Mouse (Mus musculus) gastrocnemius, postnatal 10 days (tissue): ENCODE measurements at regions not wholly inside any gene's neighbourhood (a gene's known extent, or its start where the extent isn't known, plus 50 kb on each side); places are given as distances from the start of the nearest gene placed in this dataset.

Source experiments
- DNase-seq: peaks from one replicate; pipeline ENCODE4 v3.0.0; 2021; ENCODE audit warnings: mixed read lengths

DNA sequence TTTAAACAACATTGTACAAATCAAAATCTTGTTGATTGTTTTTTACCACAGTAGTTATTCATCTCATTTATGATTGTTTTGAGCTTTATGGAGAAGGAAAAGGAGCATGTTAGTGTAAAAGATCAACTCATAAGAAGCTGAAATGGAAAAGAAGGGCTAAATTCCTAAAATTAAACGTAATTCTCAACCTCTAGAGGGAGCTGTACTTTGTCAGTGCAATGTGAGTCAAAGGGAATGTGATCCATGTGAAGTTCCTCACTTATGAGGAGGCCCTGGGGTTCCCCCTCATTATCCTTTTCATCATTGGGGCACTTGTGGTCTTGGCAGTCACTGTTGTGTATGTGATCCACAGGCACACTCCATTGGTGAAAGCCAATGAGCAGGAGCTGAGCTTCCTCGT is 54.0 kb upstream of the Vmn2r7 start:
- no peak for DNase-seq

DNA sequence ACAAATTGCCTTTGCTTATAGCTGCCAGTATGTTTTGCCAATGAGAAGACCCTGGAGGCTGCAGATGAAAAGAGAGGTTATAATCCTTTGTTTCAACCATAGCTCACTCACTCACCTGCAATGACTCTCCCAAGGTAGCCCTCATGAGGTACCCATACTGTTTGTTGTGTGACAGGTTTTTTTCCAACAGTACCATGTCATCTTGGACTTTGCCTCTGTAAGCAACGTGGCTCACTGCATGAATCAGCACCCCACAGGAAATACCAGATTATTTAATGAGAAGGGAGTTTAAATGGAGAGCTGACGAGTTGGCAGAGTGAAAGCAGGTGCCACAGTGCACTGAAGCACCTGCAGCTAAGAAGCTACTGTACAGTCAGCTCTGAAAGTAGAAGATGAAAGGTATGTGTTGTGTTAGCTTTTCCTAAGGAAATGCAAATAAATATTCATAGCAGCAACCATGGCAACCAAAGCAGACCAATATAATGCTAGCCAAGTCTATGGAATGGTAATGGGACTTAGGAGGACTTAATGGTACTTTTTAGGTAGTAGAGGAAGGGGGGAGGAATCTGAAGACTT is 56.8 kb upstream of the Vmn2r7 start:
- no peak for DNase-seq

DNA sequence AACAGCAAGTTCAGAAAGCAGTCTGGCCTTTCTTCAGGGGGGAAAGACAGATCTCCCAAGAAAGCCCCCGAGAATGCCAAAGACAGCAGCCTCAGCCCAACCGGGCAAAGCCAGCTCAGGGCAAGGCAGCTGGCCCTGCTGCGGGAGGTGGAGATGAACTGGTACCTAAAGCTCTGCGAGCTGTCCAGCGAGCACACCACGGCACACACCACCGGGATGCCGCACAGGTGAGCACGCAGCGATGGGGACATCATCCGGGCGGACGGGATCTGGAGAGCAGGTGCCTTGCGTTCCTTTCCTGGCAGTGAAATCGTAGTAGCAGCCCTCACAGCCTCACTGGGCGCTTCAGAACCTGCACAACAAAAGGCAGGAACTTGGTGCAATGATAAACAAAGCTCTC is 104.7 kb upstream of the Vmn2r7 start:
- peak; percentile 3 for DNase-seq

DNA sequence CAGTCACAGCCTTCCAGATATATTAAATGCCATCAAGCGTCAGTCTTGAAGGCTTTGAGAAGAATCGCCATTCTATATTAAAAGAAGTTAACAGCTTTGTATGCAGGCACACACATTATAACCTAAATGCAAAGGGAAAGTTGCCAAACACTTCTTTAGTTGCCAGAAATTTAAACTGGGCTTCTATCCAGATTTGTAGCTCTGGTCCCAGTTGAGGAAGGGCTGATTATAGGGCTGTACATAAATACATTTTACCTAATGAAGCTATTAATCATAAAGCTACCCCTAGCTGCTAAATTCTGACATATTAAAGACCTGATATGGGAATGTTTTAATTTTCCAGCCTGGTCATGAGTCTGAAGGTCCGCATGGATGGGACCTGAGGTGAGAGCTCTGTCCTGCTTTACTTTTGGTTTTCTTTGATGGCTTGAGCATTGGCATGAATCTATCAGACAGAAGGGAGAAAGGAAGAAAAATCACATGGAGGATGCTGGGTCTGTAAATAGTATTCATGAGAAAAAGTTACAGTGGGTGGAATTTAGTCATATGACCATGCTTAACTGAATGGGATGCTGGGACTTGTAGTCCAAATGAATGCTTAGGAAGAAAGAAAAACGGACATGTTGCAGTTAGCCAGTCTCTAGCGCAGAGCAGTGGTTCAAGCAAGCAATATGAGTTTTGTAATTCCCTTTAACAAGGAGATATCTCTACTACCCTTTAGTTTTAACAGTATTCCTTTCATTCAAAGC is 120.3 kb upstream of the Vmn2r7 start:
- no peak for DNase-seq

DNA sequence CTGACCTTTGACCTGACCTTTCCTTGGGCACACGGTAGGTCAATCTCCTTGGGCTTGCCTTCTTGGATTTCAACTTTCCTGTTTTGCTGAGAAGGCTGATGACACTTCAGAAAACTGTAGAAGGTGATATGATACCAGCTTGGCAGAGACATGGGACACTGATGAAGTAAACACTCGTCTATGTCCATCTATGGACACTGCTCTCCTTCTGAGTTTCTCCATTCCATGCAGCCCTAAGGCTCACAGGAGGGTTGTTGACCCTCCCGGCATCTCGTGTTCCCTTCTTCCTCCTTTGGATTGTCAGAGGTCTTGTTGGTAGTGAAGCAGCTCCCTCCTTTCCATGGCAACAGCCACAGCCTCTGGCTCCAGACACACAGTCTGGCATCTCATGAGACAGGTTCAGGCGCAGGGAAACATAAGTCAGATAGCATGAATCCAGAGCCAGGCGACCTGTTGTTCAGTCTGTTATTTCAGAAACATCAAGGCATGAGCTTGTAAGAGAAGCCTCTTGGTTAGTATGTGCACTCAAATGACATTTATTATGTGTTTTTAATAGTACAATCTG is 120.9 kb upstream of the Vmn2r7 start:
- no peak for DNase-seq

DNA sequence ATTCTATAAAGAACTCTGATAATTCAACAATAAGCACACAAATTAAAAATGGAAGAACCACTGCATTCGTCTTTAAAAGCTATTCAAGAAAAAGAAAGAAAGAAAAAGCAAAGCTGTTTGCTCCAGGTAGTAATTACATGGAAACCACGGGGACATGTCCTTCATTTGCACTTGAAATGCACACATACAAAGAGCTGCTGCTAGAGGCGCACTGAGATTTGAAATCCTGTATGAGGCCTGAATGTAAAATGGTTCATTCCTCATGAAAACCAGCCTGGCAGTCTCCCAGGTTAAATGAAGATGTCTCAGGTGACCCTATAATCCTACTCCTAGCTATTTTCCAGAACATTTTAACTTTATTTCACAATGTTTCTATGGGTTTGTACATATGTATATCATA is 123.7 kb upstream of the Vmn2r7 start:
- no peak for DNase-seq

DNA sequence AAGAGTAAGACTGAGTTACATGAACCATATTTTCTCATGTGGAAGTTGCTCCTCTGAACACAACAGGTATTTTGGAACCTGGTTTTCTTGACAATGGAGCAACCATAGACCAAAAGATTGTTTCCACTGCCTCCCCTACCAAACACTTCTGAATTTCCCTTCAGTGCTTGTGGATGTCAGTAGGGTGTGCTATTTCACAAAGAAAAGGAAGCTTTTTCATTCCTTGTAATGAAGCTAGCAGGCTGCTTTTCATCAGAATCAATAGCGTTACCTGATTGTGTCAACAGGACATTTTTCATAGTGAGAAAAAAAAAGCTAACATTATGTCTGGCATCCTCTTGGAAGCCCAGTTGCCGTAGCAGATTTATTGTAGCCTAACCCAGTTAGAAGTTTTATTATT is 124.8 kb upstream of the Kcnab1 start:
- no peak for DNase-seq

DNA sequence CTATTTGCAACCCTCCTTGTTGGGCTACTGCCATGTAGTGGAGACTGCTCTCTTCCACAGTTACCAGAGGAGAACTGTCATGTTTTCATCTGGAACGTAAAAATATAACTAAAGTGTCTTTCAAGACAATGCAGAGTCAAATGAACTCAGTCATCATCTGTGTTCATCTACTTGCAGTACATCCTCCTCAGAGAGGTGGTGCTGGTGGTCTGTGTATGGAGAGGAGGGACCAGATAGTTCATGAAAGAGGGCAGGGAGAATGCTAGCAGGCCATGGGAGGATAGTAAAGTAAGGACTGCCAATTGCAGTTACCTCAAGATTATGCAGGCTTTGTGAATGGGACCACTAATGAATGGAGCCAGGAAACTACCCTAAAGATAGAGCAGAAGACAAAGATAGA is 121.5 kb upstream of the Kcnab1 start:
- no peak for DNase-seq

DNA sequence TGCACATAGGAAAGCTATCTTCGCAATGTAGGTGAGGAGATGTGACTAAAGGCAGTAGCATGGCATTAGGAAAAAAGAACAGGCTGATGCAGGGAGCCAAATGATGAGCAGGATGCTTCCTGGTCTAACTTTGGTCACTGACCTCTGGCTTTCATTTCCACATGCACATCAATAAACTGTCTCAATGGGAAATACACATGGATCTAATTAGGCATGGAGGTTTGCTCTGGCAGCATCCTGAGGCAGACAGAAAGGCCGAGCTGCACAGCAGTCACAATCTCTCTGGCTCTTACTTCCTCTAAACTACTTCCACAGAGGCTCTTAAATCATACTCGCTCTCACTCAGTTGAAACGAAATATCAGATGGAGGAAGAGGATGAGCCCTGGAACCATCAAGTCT is 112.7 kb upstream of the Kcnab1 start:
- no peak for DNase-seq

DNA sequence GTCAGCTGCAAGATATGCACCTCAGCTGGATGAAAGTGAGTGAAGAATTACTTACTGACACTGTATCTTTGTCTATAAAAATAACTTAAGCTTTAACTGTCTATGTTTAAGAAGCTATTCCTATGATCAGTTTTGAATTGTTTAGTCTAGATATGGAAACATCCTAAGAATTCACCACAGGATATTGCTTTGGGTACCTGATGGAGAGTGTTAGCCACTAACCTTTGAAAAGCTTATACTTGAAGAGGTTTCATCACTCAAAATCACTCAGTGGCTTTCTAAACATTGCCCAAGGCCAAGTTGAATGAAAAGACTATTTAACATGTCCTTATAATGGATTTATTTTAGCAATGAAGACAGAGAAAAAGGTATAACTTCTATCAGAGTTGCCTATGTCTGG is 111.6 kb upstream of the Kcnab1 start:
- DNase-seq, result no peak

DNA sequence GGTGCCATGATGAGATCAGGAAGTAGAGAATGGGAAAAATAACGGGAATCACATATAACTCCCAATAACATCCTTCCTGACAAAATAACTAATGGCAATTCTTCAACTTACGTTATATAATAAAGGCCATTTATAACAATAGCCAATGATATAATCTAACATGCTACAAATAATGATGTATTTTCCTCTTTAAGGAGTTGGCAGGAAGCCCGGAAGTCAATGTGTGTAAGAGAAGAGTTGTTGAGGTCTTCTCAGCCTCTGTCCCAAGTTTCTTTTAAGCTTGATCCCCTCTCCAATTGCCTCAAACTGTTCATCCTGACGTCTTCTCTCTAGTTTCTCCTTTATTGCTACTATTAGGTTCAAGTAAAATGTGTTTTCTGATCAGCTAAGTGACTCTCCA is 108.1 kb upstream of the Kcnab1 start:
- DNase-seq, result no peak

DNA sequence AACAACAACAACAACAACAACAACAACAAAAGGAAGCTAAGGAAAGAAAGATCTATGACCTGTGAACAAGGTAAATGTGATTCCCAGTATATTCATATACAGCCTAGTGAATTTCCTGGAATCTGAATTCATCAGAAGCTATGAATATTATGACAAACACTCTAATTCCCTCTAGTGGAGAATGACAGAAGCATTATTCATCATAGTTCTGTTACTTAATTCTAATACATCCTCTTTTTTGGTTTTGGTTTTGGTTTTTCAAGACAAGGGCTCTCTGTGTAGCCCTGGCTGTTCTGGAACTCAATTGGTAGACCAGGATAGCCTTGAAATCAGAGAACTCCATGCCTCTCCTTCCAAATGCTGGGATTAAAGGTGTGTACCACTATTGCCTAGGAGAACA is 106.6 kb upstream of the Kcnab1 start:
- no peak for DNase-seq

DNA sequence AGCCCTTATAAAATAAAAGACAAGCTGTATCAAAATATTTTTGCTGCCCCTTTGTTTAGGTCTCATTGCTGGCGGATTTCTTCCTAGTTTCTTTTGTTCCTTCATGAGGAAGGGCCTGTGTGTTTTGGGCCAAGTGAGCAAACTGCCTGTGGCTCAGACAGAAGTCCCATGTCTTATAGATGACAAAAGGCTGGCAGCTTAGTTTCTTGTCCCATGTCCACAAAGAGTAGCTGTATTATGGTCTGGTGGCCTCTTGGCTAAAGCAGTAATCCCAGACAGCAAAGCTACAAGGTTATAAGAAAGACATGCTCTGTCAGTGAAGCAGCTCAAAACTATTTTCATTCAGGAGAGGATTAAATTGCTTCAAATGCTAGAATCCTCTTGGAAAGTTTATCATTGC is 103.1 kb upstream of the Kcnab1 start:
- no peak for DNase-seq

DNA sequence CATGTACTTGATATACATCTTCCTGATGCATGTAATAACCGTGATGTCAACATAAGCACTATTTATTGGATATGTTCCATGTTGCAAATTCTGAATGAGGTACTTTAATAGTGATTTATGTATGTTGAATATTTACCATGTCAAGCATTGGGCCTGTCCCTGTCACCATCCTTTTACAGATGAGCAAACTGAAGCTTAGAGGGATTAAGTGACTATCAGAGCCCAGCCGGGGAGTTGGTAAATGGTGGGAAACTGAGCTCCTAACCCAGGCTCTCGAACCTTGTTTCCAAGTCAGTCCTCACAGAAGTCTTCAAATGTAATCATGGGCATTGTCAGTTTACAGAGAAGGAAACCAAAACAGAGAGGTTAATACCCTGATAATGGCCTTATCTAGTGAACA is 102.6 kb upstream of the Kcnab1 start:
- no peak for DNase-seq

DNA sequence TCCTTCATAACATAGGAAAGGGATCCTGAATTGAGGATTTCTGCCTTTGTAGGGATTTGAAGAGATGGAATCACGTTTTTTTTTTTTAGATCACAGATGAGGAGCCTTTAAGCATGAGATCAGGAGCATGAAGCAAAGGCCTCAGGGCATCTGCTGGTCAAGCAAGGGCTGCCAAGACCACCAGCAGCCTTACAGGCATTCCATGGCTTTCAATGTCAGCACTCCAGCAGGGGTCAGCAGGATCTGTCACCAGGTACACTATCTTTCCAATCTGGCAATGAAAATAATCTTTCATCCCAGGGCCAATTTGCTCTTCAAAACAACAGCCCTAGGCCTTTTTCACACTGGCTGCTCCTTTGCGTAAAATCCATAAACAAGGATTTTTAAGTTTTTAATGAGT is 85.3 kb upstream of the Kcnab1 start:
- no peak for DNase-seq

DNA sequence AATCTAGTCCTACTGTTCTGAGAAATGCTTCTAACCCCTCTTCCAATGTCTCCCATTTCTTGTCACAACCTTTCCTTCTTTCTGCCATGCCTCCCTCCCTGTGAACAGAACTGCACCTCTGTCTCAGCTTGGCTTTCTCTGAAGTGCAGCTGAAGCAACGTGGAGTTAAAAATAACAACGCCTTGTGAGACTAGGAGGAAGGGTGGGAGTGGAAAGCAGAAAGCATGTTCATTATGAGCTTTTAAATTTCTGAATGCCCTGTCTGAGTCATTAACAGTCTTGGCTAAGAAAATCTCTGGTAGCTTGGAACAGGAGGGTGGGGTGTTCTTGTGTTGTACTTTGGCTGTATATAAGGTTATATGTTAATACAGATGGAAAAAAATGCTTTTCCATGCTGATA is 71.6 kb upstream of the Kcnab1 start:
- DNase-seq, result no peak

DNA sequence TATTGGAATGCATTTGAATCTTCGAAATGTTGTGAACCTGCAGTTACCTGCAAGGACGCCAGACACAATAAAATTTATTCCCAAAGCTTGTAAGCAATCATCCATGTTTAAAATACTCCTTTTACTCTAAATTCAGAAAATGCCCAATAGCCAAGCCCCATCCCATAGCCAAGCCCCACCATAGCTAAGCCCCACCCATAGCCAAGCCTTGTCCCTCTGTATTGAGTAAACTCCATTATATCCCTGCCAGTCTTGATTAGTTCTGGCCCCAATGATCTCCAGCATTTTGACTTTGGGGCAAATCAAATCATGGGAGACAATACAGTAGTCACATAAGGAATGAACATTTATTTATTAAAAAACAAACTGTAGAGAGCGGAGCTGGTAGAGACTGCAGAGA is 61.3 kb upstream of the Kcnab1 start:
- DNase-seq, result no peak

DNA sequence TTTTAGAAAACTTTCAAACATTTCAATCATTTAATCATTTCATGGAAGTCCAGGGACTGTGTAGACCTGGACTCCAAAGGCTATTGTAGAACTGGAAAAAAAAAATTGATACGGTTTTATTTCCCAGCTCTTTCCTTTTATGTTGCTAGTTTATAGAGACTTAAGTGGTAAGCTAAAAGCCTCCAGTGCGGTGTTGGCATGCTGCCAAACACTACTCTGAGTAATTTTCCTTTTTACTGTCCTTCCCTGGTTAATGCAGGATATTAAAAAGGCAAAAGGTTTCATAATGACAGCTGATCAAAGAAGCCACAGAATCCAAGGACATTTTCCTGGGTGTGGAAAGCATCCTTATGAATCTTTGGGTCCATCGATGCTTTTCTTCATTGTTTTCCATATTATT is 53.8 kb upstream of the Kcnab1 start:
- no peak for DNase-seq
